Mouse (Mus musculus) cortical plate, adult 2 months (tissue): ENCODE measurements around the gene Caln1. TPM values are rescaled to one million over a fixed set of nuclear protein-coding genes. Genes with fewer than 3 reads are reported as not detected.

Experiments used
- H3K27ac ChIP-seq: fragments of 200-500 bp; 2 replicates; pipeline ENCODE4 v1.5.1; 2012; ENCODE audit warnings: low read length, control low read depth, inconsistent platforms; ENCODE audit not compliant: insufficient read depth
- H3K4me1 ChIP-seq: fragments of 200-500 bp; 2 replicates; pipeline ENCODE4 v1.6.1; 2011; ENCODE audit warnings: low read length; ENCODE audit not compliant: control insufficient read depth, insufficient read depth
- H3K4me3 ChIP-seq: fragments of 200-500 bp; 2 replicates; pipeline ENCODE4 v1.5.1; 2011; ENCODE audit warnings: mild to moderate bottlenecking, low read length, control low read depth; ENCODE audit not compliant: insufficient read depth
- CTCF ChIP-seq: fragments of 200-500 bp; IDR thresholded peaks from 2 replicates; pipeline ENCODE4 v1.5.1; 2011; ENCODE audit warnings: mild to moderate bottlenecking, control low read depth, low read length; ENCODE audit not compliant: insufficient read depth; ENCODE audit errors: extremely low read depth
- POLR2A ChIP-seq: fragments of 200-500 bp; IDR thresholded peaks from 2 replicates; pipeline ENCODE4 v1.6.1; 2011; ENCODE audit warnings: mild to moderate bottlenecking, low read length, control low read depth; ENCODE audit not compliant: insufficient read depth; ENCODE audit errors: extremely low read depth
- polyA plus RNA-seq: library from polyadenylated mRNA; depleted of rRNA; stranded (reverse); fragments of >200 nt; gene quantifications from 2 replicates; pipeline ENCODE4 v1.2.3, GENCODE M21; 2012; rRNA removed

The Caln1 gene
- polyA plus RNA-seq, 1 experiment, result 48.6 TPM

GRCm38 (mm10) chr5:130895991-130896390 is 526.7 kb downstream of the Caln1 start:
- Histone ChIP-seq H3K4me3 (no peak overlapping the region), H3K4me1 (no peaks in the 10 kb centered on the region), H3K27ac (no peak overlapping the region)
- TF ChIP-seq POLR2A, result no peak
- TF ChIP-seq CTCF, result 0 out of 2 replicates have a peak, but pooled peaks have one; percentile 5

Other genes starting within 250 kb of the Caln1 start
- 8.0 and 8.7 TPM in 2 replicates for gene Kctd7, start 224.6 kb upstream of the Caln1 start, polyA plus RNA-seq
- 38.5 and 43.6 TPM in 2 replicates for gene Rabgef1, start 197.7 kb upstream of the Caln1 start, polyA plus RNA-seq
- gene Tmem248, start 152.4 kb upstream of the Caln1 start, polyA plus RNA-seq, result 31.4 and 32.0 TPM in 2 replicates
- 94.9 and 101 TPM in 2 replicates for gene Sbds, start 113.9 kb upstream of the Caln1 start, polyA plus RNA-seq
- gene Tyw1, start 113.8 kb upstream of the Caln1 start, polyA plus RNA-seq, result 14.5 and 14.6 TPM in 2 replicates
- gene A330070K13Rik, start 15.2 kb downstream of the Caln1 start, polyA plus RNA-seq, result 0.81 TPM in 2 replicates